Mouse (Mus musculus) C2C12 (cell line): ENCODE data around the gene Eif4b.

ENCODE experiments used
- CEBPB ChIP-seq: IDR thresholded peaks from one replicate; pipeline ENCODE4 v1.6.1; 2011; ENCODE audit warnings: low read depth, mild to moderate bottlenecking, control low read depth, moderate library complexity
- CTCF ChIP-seq: IDR thresholded peaks from one replicate; pipeline ENCODE4 v1.5.1; 2011; ENCODE audit not compliant: control insufficient read depth, insufficient read depth, insufficient read length
- MAX ChIP-seq: IDR thresholded peaks from one replicate; pipeline ENCODE4 v1.6.1; 2011; ENCODE audit warnings: mild to moderate bottlenecking, control low read depth
- MYOG ChIP-seq: IDR thresholded peaks from one replicate; pipeline ENCODE4 v1.6.1; 2011; ENCODE audit not compliant: control insufficient read depth, insufficient read length; ENCODE audit errors: extremely low read depth
- USF1 ChIP-seq: IDR thresholded peaks from one replicate; pipeline ENCODE4 v1.6.1; 2011; ENCODE audit warnings: low read depth, mild to moderate bottlenecking, control low read depth, moderate library complexity

DNA sequence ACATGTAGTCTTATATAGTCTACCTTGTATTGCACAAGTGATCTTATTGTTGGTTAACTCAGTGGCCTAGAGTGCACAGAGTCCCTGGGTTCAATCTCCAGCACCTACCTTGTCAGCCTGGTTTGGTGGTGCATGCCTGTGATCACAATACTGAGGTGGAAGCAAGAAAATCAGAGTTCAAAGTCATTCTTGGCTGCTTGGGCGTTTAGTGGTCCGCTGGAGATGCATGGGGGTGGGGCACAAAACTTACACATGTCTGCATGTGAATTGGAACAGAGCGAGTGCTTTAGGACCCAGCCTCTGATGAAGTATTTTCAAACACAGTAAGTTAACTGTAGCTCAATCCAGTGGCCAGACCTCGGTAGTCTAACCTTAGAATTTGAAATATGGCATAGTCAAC, 5.6 kb downstream of the Eif4b start:
- no peak for TF ChIP-seq CTCF
- TF ChIP-seq USF1, result no peak
- no peak for TF ChIP-seq MYOG
- TF ChIP-seq CEBPB, result no peak
- no peak for TF ChIP-seq MAX
